Mouse (Mus musculus) MEL (cell line): ENCODE measurements at regions not wholly inside any gene's neighbourhood (a gene's known extent, or its start where the extent isn't known, plus 50 kb on each side); places are given as distances from the start of the nearest gene placed in this dataset.

Source experiments
- DNase-seq: peaks from one replicate; pipeline ENCODE4 v3.0.0; 2011; ENCODE audit warnings: low read depth, low spot score
- H3K27ac ChIP-seq: 2 replicates; pipeline ENCODE4 v1.5.1; 2012; ENCODE audit warnings: low read depth, mild to moderate bottlenecking, control low read depth, low read length, moderate library complexity; ENCODE audit not compliant: control insufficient read depth
- H3K27me3 ChIP-seq, 2 experiments: fragments of 150-350 bp in 1 of 2; sonication (generic) in 1 of 2; 2 replicates each; pipeline ENCODE4 v1.6.1; 2012; ENCODE audit warnings: low read length in 2 of 2, mild to moderate bottlenecking in 2 of 2, improper control_type of control experiment in 1 of 2, moderate library complexity in 1 of 2; ENCODE audit not compliant: insufficient read depth in 2 of 2, control insufficient read depth in 1 of 2
- H3K36me3 ChIP-seq, 2 experiments: 2 replicates each; pipeline ENCODE4 v1.6.1; 2012 to 2014; ENCODE audit warnings: low read length in 2 of 2, improper control_type of control experiment in 1 of 2, inconsistent platforms in 1 of 2, mild to moderate bottlenecking in 1 of 2; ENCODE audit not compliant: insufficient read depth in 2 of 2, control insufficient read depth in 1 of 2
- H3K4me1 ChIP-seq, 2 experiments: fragments of 150-350 bp in 1 of 2; sonication (generic) in 1 of 2; 2 replicates each; pipeline ENCODE4 v1.6.1; 2012; ENCODE audit warnings: low read length in 2 of 2, improper control_type of control experiment in 1 of 2, mild to moderate bottlenecking in 1 of 2; ENCODE audit not compliant: insufficient read depth in 2 of 2, control insufficient read depth in 1 of 2
- H3K4me3 ChIP-seq, 2 experiments: fragments of 150-350 bp in 1 of 2; sonication (generic) in 1 of 2; 2 replicates each; pipeline ENCODE4 v1.5.1; 2012; ENCODE audit warnings: low read depth in 2 of 2, low read length in 2 of 2, mild to moderate bottlenecking in 2 of 2, moderate library complexity in 2 of 2, control low read depth in 1 of 2, improper control_type of control experiment in 1 of 2; ENCODE audit not compliant: control insufficient read depth in 1 of 2, insufficient read depth in 1 of 2
- H3K79me2 ChIP-seq: 2 replicates; pipeline ENCODE4 v1.6.1; 2012; ENCODE audit warnings: mild to moderate bottlenecking, low read length, moderate library complexity; ENCODE audit not compliant: control insufficient read depth, poor library complexity, insufficient read depth
- H3K9ac ChIP-seq: 2 replicates; pipeline ENCODE4 v1.6.1; 2012; ENCODE audit warnings: low read depth, mild to moderate bottlenecking, control low read depth, low read length, moderate library complexity; ENCODE audit not compliant: control insufficient read depth, poor library complexity, severe bottlenecking
- H3K9me3 ChIP-seq: fragments of 150-350 bp; sonication (generic); replicated peaks from 2 replicates; pipeline ENCODE4 v1.6.1; 2012; ENCODE audit warnings: mild to moderate bottlenecking, low read length, improper control_type of control experiment, moderate library complexity; ENCODE audit not compliant: insufficient read depth
- CHD1 ChIP-seq: IDR thresholded peaks from 2 replicates; pipeline ENCODE4 v1.6.1; 2012; ENCODE audit warnings: low read depth, mild to moderate bottlenecking, inconsistent platforms, low read length, improper control_type of control experiment
- CHD2 ChIP-seq: IDR thresholded peaks from 2 replicates; pipeline ENCODE4 v1.6.1; 2011; ENCODE audit warnings: low read length, improper control_type of control experiment
- CTCF ChIP-seq, 3 experiments: IDR thresholded peaks in 2 of 3; conservative IDR thresholded peaks in 1 of 3; 2 replicates each; pipeline ENCODE4 v1.5.1; 2011 to 2012; ENCODE audit warnings: low read length in 3 of 3, low read depth in 2 of 3, mild to moderate bottlenecking in 2 of 3, improper control_type of control experiment in 1 of 3, inconsistent platforms in 1 of 3, mixed read lengths in 1 of 3, moderate library complexity in 1 of 3; ENCODE audit not compliant: control insufficient read depth in 1 of 3, insufficient read depth in 1 of 3, poor library complexity in 1 of 3, severe bottlenecking in 1 of 3
- E2F4 ChIP-seq: IDR thresholded peaks from 2 replicates; pipeline ENCODE4 v1.6.1; 2011; ENCODE audit warnings: low read depth, low read length, improper control_type of control experiment, borderline replicate concordance
- GATA1 ChIP-seq: IDR thresholded peaks from 2 replicates; pipeline ENCODE4 v1.6.1; 2011; ENCODE audit warnings: low read depth, low read length, improper control_type of control experiment
- HCFC1 ChIP-seq: IDR thresholded peaks from 2 replicates; pipeline ENCODE4 v1.6.1; 2012; ENCODE audit warnings: low read depth, mild to moderate bottlenecking, inconsistent platforms, low read length, improper control_type of control experiment, moderate library complexity
- JUND ChIP-seq: IDR thresholded peaks from 2 replicates; pipeline ENCODE4 v1.6.1; 2011; ENCODE audit warnings: low read depth, mild to moderate bottlenecking, improper control_type of control experiment, low read length
- KAT2A ChIP-seq: conservative IDR thresholded peaks from 2 replicates; pipeline ENCODE4 v1.6.1; 2012; ENCODE audit warnings: low read depth, low read length, improper control_type of control experiment, inconsistent platforms
- MAZ ChIP-seq: IDR thresholded peaks from 2 replicates; pipeline ENCODE4 v1.6.1; 2012; ENCODE audit warnings: low read depth, mild to moderate bottlenecking, inconsistent platforms, low read length, improper control_type of control experiment
- MXI1 ChIP-seq: IDR thresholded peaks from 2 replicates; pipeline ENCODE4 v1.6.1; 2011; ENCODE audit warnings: mild to moderate bottlenecking, low read depth, low read length, improper control_type of control experiment
- NRF1 ChIP-seq: IDR thresholded peaks from 2 replicates; pipeline ENCODE4 v1.6.1; 2014; ENCODE audit warnings: low read depth, mild to moderate bottlenecking, inconsistent platforms, low read length, improper control_type of control experiment, moderate library complexity; ENCODE audit not compliant: poor library complexity, insufficient read depth, severe bottlenecking
- POLR2A ChIP-seq, 2 experiments: IDR thresholded peaks; 2 replicates each; pipeline ENCODE4 v1.6.1; 2011 to 2012; ENCODE audit warnings: low read length in 2 of 2, mild to moderate bottlenecking in 2 of 2, control low read depth in 1 of 2, improper control_type of control experiment in 1 of 2, low read depth in 1 of 2, moderate library complexity in 1 of 2; ENCODE audit not compliant: control insufficient read depth in 1 of 2, insufficient read depth in 1 of 2, poor library complexity in 1 of 2
- RCOR1 ChIP-seq: IDR thresholded peaks from 2 replicates; pipeline ENCODE4 v1.6.1; 2012; ENCODE audit warnings: low read depth, mild to moderate bottlenecking, inconsistent platforms, low read length, improper control_type of control experiment
- SIN3A ChIP-seq: IDR thresholded peaks from 2 replicates; pipeline ENCODE4 v1.6.1; 2012; ENCODE audit warnings: low read length, improper control_type of control experiment, inconsistent platforms
- TBP ChIP-seq: IDR thresholded peaks from 2 replicates; pipeline ENCODE4 v1.8.0; 2011; ENCODE audit warnings: low read depth, low read length, improper control_type of control experiment
- TCF12 ChIP-seq: IDR thresholded peaks from 2 replicates; pipeline ENCODE4 v1.6.1; 2014; ENCODE audit warnings: low read depth, mild to moderate bottlenecking, inconsistent platforms, low read length, improper control_type of control experiment, moderate library complexity
- USF2 ChIP-seq, 2 experiments: IDR thresholded peaks; 2 replicates each; pipeline ENCODE4 v1.6.1; 2011 to 2012; ENCODE audit warnings: improper control_type of control experiment in 2 of 2, low read length in 2 of 2, borderline replicate concordance in 1 of 2, inconsistent platforms in 1 of 2, low read depth in 1 of 2, mild to moderate bottlenecking in 1 of 2; ENCODE audit not compliant: insufficient read depth in 1 of 2
- ZC3H11A ChIP-seq: IDR thresholded peaks from 2 replicates; pipeline ENCODE4 v1.6.1; 2012; ENCODE audit warnings: low read depth, mild to moderate bottlenecking, inconsistent platforms, low read length, improper control_type of control experiment
- ZMIZ1 ChIP-seq: IDR thresholded peaks from 2 replicates; pipeline ENCODE4 v1.6.1; 2012; ENCODE audit warnings: low read depth, mild to moderate bottlenecking, inconsistent platforms, low read length, improper control_type of control experiment, moderate library complexity
- ZNF384 ChIP-seq: IDR thresholded peaks from 2 replicates; pipeline ENCODE4 v1.6.1; 2012; ENCODE audit warnings: low read depth, mild to moderate bottlenecking, inconsistent platforms, low read length, improper control_type of control experiment

DNA sequence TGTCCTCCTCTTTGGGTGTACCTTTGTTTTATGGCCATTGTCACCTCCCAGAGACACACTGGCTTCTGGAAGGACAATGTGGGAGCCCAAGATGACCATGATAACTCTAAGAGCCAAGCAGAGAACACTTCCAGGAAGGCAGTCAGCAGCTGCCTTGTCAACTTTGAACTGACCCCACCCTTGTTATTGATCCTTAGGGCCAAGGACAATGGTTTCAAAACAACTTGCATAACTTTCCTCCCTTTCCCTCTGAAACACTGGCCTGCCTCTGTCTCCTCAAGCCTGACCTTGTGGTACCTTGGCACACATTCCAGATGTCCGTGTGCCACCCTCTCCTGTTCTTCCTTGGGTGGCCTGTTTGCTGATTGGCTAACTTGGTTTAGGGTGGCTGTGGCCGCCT lies 163.2 kb downstream of the Auh start:
- TF ChIP-seq GATA1 (no peak), CHD1 (no peak)
- TF ChIP-seq, all 39 proteins: peak for 0
- H3K9me3 ChIP-seq = no peaks in the 10 kb centered on the region
- no peaks in the 10 kb centered on the region for H3K27me3 ChIP-seq

DNA sequence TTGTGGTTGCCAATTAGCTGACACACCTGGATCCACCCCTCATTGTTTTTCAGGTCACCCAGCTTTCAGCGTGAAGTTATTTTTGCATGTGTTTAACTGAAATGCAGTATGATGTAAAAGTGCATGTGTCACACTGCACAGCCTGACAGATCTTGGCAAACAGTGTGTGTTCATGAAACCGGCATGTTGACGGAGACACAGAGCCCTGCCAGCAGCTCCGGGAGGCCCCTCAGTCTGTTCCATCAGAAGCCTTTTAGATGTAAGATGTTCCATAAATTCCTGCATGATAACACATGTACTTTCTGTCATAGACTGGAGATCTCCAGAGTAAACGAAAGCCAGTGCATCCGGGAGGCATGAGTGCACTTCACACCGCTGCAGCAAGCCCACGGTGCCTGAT lies 159.5 kb downstream of the Auh start:
- no peaks in the 10 kb centered on the region for H3K9me3 ChIP-seq
- no peak overlapping the region for H3K4me3 ChIP-seq
- H3K27ac ChIP-seq = no peak overlapping the region
- H3K79me2 ChIP-seq = no peaks in the 10 kb centered on the region
- no peaks in the 10 kb centered on the region for H3K27me3 ChIP-seq
- no peak for DNase-seq
- H3K36me3 ChIP-seq = no peaks in the 10 kb centered on the region
- no peak for TF ChIP-seq USF2 (IDR thresholded peaks at IDR 0.05; ENCODE audit: borderline replicate concordance in 1 of 2, insufficient read depth in 1 of 2, low read depth in 1 of 2, low read length in 2 of 2)
- no peak for TF ChIP-seq JUND
- TF ChIP-seq MXI1 = no peak
- no peak for TF ChIP-seq ZNF384
- TF ChIP-seq ZC3H11A = no peak
- TF ChIP-seq HCFC1 = no peak
- TF ChIP-seq POLR2A (IDR thresholded peaks at IDR 0.05; ENCODE audit: control insufficient read depth in 1 of 2, insufficient read depth in 1 of 2, low read depth in 1 of 2, low read length in 2 of 2, poor library complexity in 1 of 2) = no peak
- no peak for TF ChIP-seq CHD2
- no peak for TF ChIP-seq NRF1
- TF ChIP-seq RCOR1 = no peak
- no peak for TF ChIP-seq TBP
- TF ChIP-seq E2F4 = no peak
- no peak for TF ChIP-seq GATA1
- TF ChIP-seq MAZ = no peak
- no peak for TF ChIP-seq SIN3A
- no peak for TF ChIP-seq CTCF (IDR thresholded peaks at IDR 0.05 in 2 of 3, conservative IDR thresholded peaks at IDR 0.05 in 1 of 3; ENCODE audit: control insufficient read depth in 1 of 3, insufficient read depth in 1 of 3, low read depth in 2 of 3, low read length in 3 of 3, poor library complexity in 1 of 3, severe bottlenecking in 1 of 3)
- TF ChIP-seq TCF12 = no peak
- TF ChIP-seq KAT2A = no peak
- no peak for TF ChIP-seq CHD1
- TF ChIP-seq ZMIZ1 = no peak
- no peaks in the 10 kb centered on the region for H3K4me1 ChIP-seq
- H3K9ac ChIP-seq = no peak overlapping the region

More for the DNA sequence above, 163.2 kb downstream of the Auh start:
- DNase-seq = no peak
- Histone ChIP-seq H3K36me3 (no peaks in the 10 kb centered on the region), H3K27ac (no peak overlapping the region), H3K4me1 (no peaks in the 10 kb centered on the region), H3K4me3 (no peak overlapping the region), H3K9ac (no peak overlapping the region), H3K79me2 (no peaks in the 10 kb centered on the region)
